Mouse (Mus musculus) E14TG2a.4 (cell line): Measurements from ENCODE around the gene Klf7.

Source experiments
- H3K27me3 ChIP-seq: 2 replicates; pipeline ENCODE4 v1.6.1; 2014; ENCODE audit warnings: low read length, control low read depth; ENCODE audit not compliant: insufficient read depth
- H3K36me3 ChIP-seq: 2 replicates; pipeline ENCODE4 v1.6.1; 2014; ENCODE audit warnings: low read length, control low read depth; ENCODE audit not compliant: insufficient read depth
- H3K4me1 ChIP-seq: replicated peaks from 2 replicates; pipeline ENCODE4 v1.6.1; 2014; ENCODE audit warnings: low read depth, low read length, control low read depth
- H3K4me3 ChIP-seq: replicated peaks from 2 replicates; pipeline ENCODE4 v1.5.1; 2014; ENCODE audit warnings: mild to moderate bottlenecking, low read length
- H3K9me3 ChIP-seq: 2 replicates; pipeline ENCODE4 v1.6.1; 2014; ENCODE audit warnings: low read length, control low read depth
- CTCF ChIP-seq: conservative IDR thresholded peaks from 2 replicates; pipeline ENCODE4 v1.5.1; 2014; ENCODE audit warnings: low read length
- NANOG ChIP-seq: IDR thresholded peaks from 2 replicates; pipeline ENCODE4 v1.6.1; 2014; ENCODE audit warnings: borderline replicate concordance, low read length, mixed read lengths
- POU5F1 ChIP-seq: IDR thresholded peaks from 2 replicates; pipeline ENCODE4 v1.6.1; 2014; ENCODE audit warnings: low read length, borderline replicate concordance

Klf7 gene

DNA sequence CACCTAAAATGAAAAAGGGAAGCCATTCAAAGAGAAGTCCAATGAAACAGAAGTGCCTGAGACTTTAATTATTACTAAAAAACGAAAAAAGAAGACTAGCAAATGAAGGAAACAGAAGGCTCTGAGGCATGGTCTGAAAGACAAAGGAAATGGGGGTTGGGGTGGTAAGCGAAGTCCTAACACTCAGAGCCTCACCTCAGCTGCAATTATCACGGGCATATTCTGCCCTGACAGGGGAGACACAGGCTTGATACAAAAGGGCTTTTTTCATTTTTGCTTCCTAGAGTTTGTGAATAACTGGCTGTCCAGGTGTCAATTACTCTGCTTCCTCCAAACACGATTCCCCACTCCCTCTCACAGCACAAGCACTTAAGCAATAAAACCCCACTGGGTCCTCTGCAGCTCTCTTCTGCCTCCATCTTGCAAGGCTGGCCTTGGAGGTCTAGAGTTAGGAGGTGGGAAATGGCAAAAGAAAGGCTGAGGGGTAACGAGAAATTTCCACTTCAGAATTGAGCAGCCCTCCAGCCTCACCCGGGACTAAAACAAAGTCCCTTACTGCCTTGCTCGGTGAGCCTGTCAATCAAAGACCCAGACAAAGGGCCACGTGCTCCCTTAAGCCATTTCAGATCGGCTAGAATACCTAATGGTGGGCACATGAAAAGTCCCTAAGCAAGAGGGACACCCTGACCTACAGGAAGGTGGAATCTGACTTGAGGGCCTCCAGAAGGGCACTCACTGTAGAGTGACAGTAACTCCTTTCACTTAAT lies 118.4 kb downstream of the Klf7 start:
- Histone ChIP-seq H3K4me1 (peaks cover 19% of the 10 kb centered on the region), H3K9me3 (no peaks in the 10 kb centered on the region), H3K27me3 (no peaks in the 10 kb centered on the region), H3K36me3 (no peaks in the 10 kb centered on the region), H3K4me3 (no peak overlapping the region)
- no peak for TF ChIP-seq POU5F1
- TF ChIP-seq NANOG: no peak
- TF ChIP-seq CTCF: no peak

DNA sequence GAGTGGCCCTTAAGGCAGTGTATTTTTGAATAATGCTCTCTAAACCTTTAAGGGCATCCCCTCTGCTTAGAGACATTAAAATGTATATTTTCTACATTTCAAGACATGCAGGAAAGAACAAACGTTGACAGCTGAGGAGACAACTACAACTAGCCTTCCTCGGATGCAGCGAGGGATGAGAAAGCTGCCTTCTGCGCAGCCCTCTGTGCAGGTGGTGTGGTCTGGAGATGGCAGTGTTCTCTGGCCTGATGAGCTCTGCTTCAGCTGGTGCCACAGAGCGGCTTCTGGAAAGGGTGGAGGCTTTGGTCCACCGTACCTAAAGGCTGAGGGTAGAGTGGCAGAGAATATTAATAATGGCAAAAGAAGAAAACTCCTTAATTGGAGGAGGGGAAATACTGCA lies 120.0 kb downstream of the Klf7 start:
- no peaks in the 10 kb centered on the region for H3K27me3 ChIP-seq
- H3K9me3 ChIP-seq: no peaks in the 10 kb centered on the region
- H3K4me1 ChIP-seq: peaks cover 5% of the 10 kb centered on the region; the same call in 1 of the 2 replicates
- TF ChIP-seq CTCF (no peak), POU5F1 (no peak), NANOG (no peak)
- no peak overlapping the region for H3K4me3 ChIP-seq
- H3K36me3 ChIP-seq: no peaks in the 10 kb centered on the region

DNA sequence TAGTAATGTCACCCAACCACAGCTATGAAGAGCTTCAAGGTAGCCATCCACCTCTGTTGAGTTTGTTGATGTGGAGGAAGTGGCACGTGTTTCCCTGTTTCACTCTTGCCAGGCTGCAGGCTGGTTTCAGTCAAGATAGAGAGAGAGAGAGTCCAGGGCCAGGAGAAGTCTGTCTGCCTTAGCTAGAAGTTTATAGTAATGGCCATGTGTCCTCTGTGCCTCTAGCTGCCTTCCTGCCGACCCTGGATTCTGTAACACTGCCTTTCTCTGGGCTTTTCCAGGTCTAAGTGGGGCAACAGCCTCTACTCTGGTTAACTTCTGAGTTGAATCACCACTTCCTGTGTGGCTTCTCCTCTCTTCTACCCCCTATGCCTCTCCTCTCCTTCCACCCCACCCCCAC lies 121.5 kb downstream of the Klf7 start:
- Histone ChIP-seq H3K9me3 (no peaks in the 10 kb centered on the region; the same call in 1 of the 2 replicates), H3K4me3 (no peak overlapping the region)
- TF ChIP-seq NANOG (no peak), CTCF (no peak), POU5F1 (no peak)

DNA sequence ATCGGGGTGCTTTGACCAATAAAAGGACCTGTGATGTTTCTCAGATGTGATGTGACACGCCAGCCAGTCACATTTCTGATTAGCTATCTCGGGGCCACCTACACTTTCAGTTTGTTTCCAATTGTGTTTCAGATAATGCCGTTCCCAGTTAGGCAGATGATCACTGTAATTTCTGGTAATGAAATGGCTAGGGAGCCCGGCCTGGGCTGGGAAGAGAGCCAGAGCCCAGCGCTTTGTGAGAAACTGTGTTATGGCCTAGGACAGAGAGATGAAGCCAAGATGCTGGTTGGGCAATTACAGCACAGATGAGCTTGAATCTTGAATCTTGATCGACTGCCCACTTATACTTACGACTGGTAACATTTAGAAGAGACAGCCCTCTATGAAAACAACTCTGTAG lies 122.6 kb downstream of the Klf7 start:
- no peak overlapping the region for H3K4me3 ChIP-seq
- H3K27me3 ChIP-seq: no peaks in the 10 kb centered on the region
- TF ChIP-seq POU5F1 (no peak), NANOG (no peak), CTCF (no peak)

More for the DNA sequence above, 121.5 kb downstream of the Klf7 start:
- Histone ChIP-seq H3K27me3 (no peaks in the 10 kb centered on the region), H3K4me1 (no peaks in the 10 kb centered on the region), H3K36me3 (no peaks in the 10 kb centered on the region)

DNA sequence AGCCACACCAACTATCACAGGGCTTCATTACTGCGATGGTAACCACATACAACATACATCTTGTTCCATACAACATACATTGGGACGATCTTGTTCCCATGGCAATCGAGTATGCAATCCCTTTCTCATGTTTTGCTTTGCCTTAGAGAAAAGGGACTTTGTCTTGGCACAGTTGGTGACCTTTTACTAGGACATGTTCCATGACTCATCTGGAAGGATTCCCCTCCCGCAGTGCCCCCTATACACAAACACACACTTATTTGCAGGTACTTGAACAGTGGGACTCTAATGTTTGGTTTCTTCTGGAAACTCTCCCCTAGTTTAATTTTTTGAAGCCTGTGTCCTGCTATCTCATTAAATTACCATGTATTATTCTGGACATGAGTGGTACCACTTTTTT lies 123.2 kb downstream of the Klf7 start:
- no peak for TF ChIP-seq NANOG
- peaks cover 11% of the 10 kb centered on the region; the same call in 1 of the 2 replicates for H3K9me3 ChIP-seq
- 0 out of 2 replicates have a peak, but pooled peaks cover 4% of the 10 kb centered on the region for H3K4me1 ChIP-seq

More for the DNA sequence above, 122.6 kb downstream of the Klf7 start:
- no peaks in the 10 kb centered on the region for H3K4me1 ChIP-seq
- H3K36me3 ChIP-seq: no peaks in the 10 kb centered on the region
- H3K9me3 ChIP-seq: peaks cover 7% of the 10 kb centered on the region; the same call in 1 of the 2 replicates

DNA sequence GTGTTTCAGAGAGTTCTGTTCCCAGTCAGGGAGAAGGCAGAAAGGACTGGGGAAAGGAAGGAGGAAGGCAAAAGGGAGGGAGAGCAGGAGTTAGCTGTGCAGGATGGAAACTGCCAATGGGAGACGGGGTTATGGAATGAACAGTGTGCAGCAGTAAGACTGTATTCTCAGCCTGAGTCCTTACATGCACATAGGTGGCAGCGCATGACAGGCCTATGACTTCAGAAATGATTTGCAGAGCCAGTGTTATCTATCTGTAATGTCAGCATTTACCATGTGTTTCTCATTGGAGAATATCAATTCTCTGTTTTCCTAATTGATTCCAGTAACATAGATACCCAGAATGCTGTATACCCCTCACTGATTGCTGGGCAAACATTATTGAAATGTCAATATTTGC lies 123.9 kb downstream of the Klf7 start:
- TF ChIP-seq CTCF (no peak), NANOG (no peak), POU5F1 (no peak)
- peaks cover 12% of the 10 kb centered on the region; the same call in 1 of the 2 replicates for H3K9me3 ChIP-seq
- no peaks in the 10 kb centered on the region for H3K36me3 ChIP-seq
- H3K4me3 ChIP-seq: no peak overlapping the region
- H3K27me3 ChIP-seq: no peaks in the 10 kb centered on the region
- H3K4me1 ChIP-seq: peaks cover 10% of the 10 kb centered on the region; the same call in 1 of the 2 replicates

More for the DNA sequence above, 123.2 kb downstream of the Klf7 start:
- Histone ChIP-seq H3K27me3 (no peaks in the 10 kb centered on the region), H3K36me3 (no peaks in the 10 kb centered on the region), H3K4me3 (no peak overlapping the region)

DNA sequence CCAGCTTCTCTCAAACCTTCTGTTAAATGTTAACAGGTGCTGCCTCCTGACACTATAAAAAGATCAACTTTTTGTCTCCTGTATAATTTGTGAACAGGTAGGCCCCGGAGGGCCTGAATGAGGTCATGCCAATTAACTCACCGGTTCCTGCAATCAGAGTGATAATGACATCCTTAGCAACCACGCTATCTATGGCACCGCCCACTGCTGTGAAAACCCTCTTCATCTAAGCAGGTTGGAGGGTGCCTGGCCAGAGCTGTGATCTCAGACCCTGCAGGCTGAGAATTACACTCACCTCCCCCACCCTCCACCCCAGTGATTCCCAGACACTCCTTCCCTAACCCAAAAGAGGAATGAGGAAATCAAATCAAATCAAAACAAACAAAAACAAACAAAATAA lies 126.3 kb downstream of the Klf7 start:
- TF ChIP-seq POU5F1 (no peak), CTCF (no peak), NANOG (no peak)

DNA sequence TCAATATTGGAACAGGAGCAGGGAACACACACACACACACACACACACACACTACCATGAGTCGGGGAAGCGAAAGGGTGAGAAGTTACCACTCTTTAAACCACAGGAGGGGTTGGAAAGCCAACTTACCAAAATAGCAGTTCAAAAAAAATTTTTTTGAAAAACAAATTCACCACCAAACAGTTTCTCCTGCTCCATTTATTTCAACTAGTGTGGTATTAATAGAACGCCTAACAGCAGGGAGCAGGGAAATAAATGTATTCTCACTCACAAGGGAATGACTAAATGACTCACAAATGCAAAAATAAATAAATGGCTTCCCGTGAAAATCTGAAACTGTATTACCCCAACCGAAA lies 127.0 kb downstream of the Klf7 start:
- no peak overlapping the region for H3K4me3 ChIP-seq
- TF ChIP-seq CTCF (no peak), NANOG (no peak), POU5F1 (no peak)

More for the DNA sequence above, 126.3 kb downstream of the Klf7 start:
- no peaks in the 10 kb centered on the region for H3K36me3 ChIP-seq
- H3K4me1 ChIP-seq: peaks cover 10% of the 10 kb centered on the region; the same call in 1 of the 2 replicates
- H3K27me3 ChIP-seq: no peaks in the 10 kb centered on the region
- H3K9me3 ChIP-seq: peaks cover 12% of the 10 kb centered on the region; the same call in 1 of the 2 replicates
- no peak overlapping the region for H3K4me3 ChIP-seq

More for the DNA sequence above, 127.0 kb downstream of the Klf7 start:
- H3K27me3 ChIP-seq: no peaks in the 10 kb centered on the region
- peaks cover 12% of the 10 kb centered on the region; the same call in 1 of the 2 replicates for H3K9me3 ChIP-seq
- peaks cover 10% of the 10 kb centered on the region; the same call in 1 of the 2 replicates for H3K4me1 ChIP-seq
- no peaks in the 10 kb centered on the region for H3K36me3 ChIP-seq
